Mouse (Mus musculus) splenic B cell, adult 2 months (primary cell): Measurements from ENCODE around the gene Adgrv1.

Source experiments
- DNase-seq: peaks from one replicate; pipeline ENCODE4 v3.0.0-alpha.2; 2011; ENCODE audit warnings: low read depth, low spot score
- H3K27me3 ChIP-seq: 2 replicates; pipeline ENCODE4 v1.6.1; 2012; ENCODE audit warnings: mild to moderate bottlenecking, low read length, moderate library complexity, mixed read lengths; ENCODE audit not compliant: control insufficient read depth, poor library complexity, insufficient read depth, severe bottlenecking
- H3K36me3 ChIP-seq: 2 replicates; pipeline ENCODE4 v1.6.1; 2012; ENCODE audit warnings: mild to moderate bottlenecking, low read length, moderate library complexity, mixed read lengths; ENCODE audit not compliant: control insufficient read depth, poor library complexity, insufficient read depth, severe bottlenecking

Adgrv1 gene

GRCm38 (mm10) chr13:81236758-81237395 lies 396.1 kb downstream of the Adgrv1 start:
- Histone ChIP-seq H3K36me3 (no peaks in the 10 kb centered on the region), H3K27me3 (no peaks in the 10 kb centered on the region)
- no peak for DNase-seq

GRCm38 (mm10) chr13:81234031-81234430 lies 398.9 kb downstream of the Adgrv1 start:
- DNase-seq, result no peak
- Histone ChIP-seq H3K36me3 (no peaks in the 10 kb centered on the region), H3K27me3 (no peaks in the 10 kb centered on the region)

- DNase-seq, result no peak
- Histone ChIP-seq H3K27me3 (no peaks in the 10 kb centered on the region), H3K36me3 (no peaks in the 10 kb centered on the region)
These were observed 400.1 kb downstream of the Adgrv1 start for GRCm38 (mm10) chr13:81232839-81233238.

GRCm38 (mm10) chr13:81230161-81230560 lies 402.8 kb downstream of the Adgrv1 start:
- no peaks in the 10 kb centered on the region for H3K27me3 ChIP-seq
- DNase-seq, result no peak
- no peaks in the 10 kb centered on the region for H3K36me3 ChIP-seq

- DNase-seq, result no peak
- Histone ChIP-seq H3K27me3 (no peaks in the 10 kb centered on the region), H3K36me3 (no peaks in the 10 kb centered on the region)
These were observed 409.2 kb downstream of the Adgrv1 start for GRCm38 (mm10) chr13:81223768-81224167.

- DNase-seq, result no peak
- Histone ChIP-seq H3K36me3 (no peaks in the 10 kb centered on the region), H3K27me3 (no peaks in the 10 kb centered on the region)
These were observed 410.6 kb downstream of the Adgrv1 start for GRCm38 (mm10) chr13:81222377-81222776.

GRCm38 (mm10) chr13:81211436-81211835 lies 421.5 kb downstream of the Adgrv1 start:
- no peaks in the 10 kb centered on the region for H3K36me3 ChIP-seq
- H3K27me3 ChIP-seq, result no peaks in the 10 kb centered on the region
- no peak for DNase-seq

GRCm38 (mm10) chr13:81210516-81210915 lies 422.4 kb downstream of the Adgrv1 start:
- Histone ChIP-seq H3K36me3 (no peaks in the 10 kb centered on the region), H3K27me3 (no peaks in the 10 kb centered on the region)
- DNase-seq, result no peak

- Histone ChIP-seq H3K27me3 (no peaks in the 10 kb centered on the region), H3K36me3 (no peaks in the 10 kb centered on the region)
- peak; percentile 1 for DNase-seq
These were observed 423.1 kb downstream of the Adgrv1 start for GRCm38 (mm10) chr13:81209815-81210214.

- H3K27me3 ChIP-seq, result no peaks in the 10 kb centered on the region
- H3K36me3 ChIP-seq, result no peaks in the 10 kb centered on the region
- DNase-seq, result no peak
These were observed 424.8 kb downstream of the Adgrv1 start for GRCm38 (mm10) chr13:81208106-81208613.

GRCm38 (mm10) chr13:81181966-81182908 lies 450.7 kb downstream of the Adgrv1 start:
- Histone ChIP-seq H3K27me3 (no peaks in the 10 kb centered on the region), H3K36me3 (no peaks in the 10 kb centered on the region)
- DNase-seq, result no peak

GRCm38 (mm10) chr13:81181459-81181858 lies 451.5 kb downstream of the Adgrv1 start:
- no peaks in the 10 kb centered on the region for H3K27me3 ChIP-seq
- no peaks in the 10 kb centered on the region for H3K36me3 ChIP-seq
- no peak for DNase-seq

- no peak for DNase-seq
- Histone ChIP-seq H3K27me3 (no peaks in the 10 kb centered on the region), H3K36me3 (no peaks in the 10 kb centered on the region)
These were observed 456.1 kb downstream of the Adgrv1 start for GRCm38 (mm10) chr13:81176820-81177219.

- no peaks in the 10 kb centered on the region for H3K36me3 ChIP-seq
- peak; percentile 54 for DNase-seq
- H3K27me3 ChIP-seq, result no peaks in the 10 kb centered on the region
These were observed 456.9 kb downstream of the Adgrv1 start for GRCm38 (mm10) chr13:81176071-81176470.

GRCm38 (mm10) chr13:81171115-81171514 lies 461.8 kb downstream of the Adgrv1 start:
- Histone ChIP-seq H3K27me3 (no peaks in the 10 kb centered on the region), H3K36me3 (no peaks in the 10 kb centered on the region)
- DNase-seq, result no peak
